Mouse (Mus musculus): ENCODE data around the gene Wars2. TPM values are rescaled to one million over a fixed set of nuclear protein-coding genes. Genes with fewer than 3 reads are reported as not detected.
A peak's percentile ranks its signal among the peaks of the same experiment; 100 is the strongest.

The Wars2 gene
- polyA plus RNA-seq (2012; rRNA removed), result 5.6 and 6.5 TPM in 2 replicates

GRCm38 (mm10) chr3:99140940-99141854 is at the start of gene Wars2:
Wars2 (plus strand) TSS chr3:99141068.
- DNase-seq (ENCODE audit: low spot score), result peak; percentile 86

- no peak for DNase-seq (ENCODE audit: low spot score)
Measured at GRCm38 (mm10) chr3:99096816-99097215, 44.1 kb upstream of the Wars2 start.

- no peak for DNase-seq (ENCODE audit: low spot score)
Measured at GRCm38 (mm10) chr3:99110353-99111213, 30.3 kb upstream of the Wars2 start.

- DNase-seq (ENCODE audit: low spot score), result no peak
Measured at GRCm38 (mm10) chr3:99111214-99111608, 29.7 kb upstream of the Wars2 start.

- no peak for DNase-seq (ENCODE audit: low spot score)
Measured at GRCm38 (mm10) chr3:99113266-99113837, 27.5 kb upstream of the Wars2 start.

- no peak for DNase-seq (ENCODE audit: low spot score)
Measured at GRCm38 (mm10) chr3:99120942-99121341, 19.9 kb upstream of the Wars2 start.

GRCm38 (mm10) chr3:99130521-99130920 is 10.3 kb upstream of the Wars2 start:
- no peak for DNase-seq (ENCODE audit: low spot score)

GRCm38 (mm10) chr3:99131973-99132372 is 8.9 kb upstream of the Wars2 start:
- no peak for DNase-seq (ENCODE audit: low spot score)

GRCm38 (mm10) chr3:99133913-99134312 is 7.0 kb upstream of the Wars2 start:
- no peak for DNase-seq (ENCODE audit: low spot score)

GRCm38 (mm10) chr3:99147886-99148285 is 7.0 kb downstream of the Wars2 start:
- no peak for DNase-seq (ENCODE audit: low spot score)

- no peak for DNase-seq (ENCODE audit: low spot score)
Measured at GRCm38 (mm10) chr3:99149035-99149434, 8.2 kb downstream of the Wars2 start.

- no peak for DNase-seq (ENCODE audit: low spot score)
Measured at GRCm38 (mm10) chr3:99156286-99156685, 15.4 kb downstream of the Wars2 start.

- no peak for DNase-seq (ENCODE audit: low spot score)
Measured at GRCm38 (mm10) chr3:99156987-99157386, 16.1 kb downstream of the Wars2 start.

GRCm38 (mm10) chr3:99157451-99158015 is 16.7 kb downstream of the Wars2 start:
- no peak for DNase-seq (ENCODE audit: low spot score)

GRCm38 (mm10) chr3:99160016-99160415 is 19.1 kb downstream of the Wars2 start:
- no peak for DNase-seq (ENCODE audit: low spot score)

- no peak for DNase-seq (ENCODE audit: low spot score)
Measured at GRCm38 (mm10) chr3:99162191-99162590, 21.3 kb downstream of the Wars2 start.

GRCm38 (mm10) chr3:99167734-99168133 is 26.9 kb downstream of the Wars2 start:
- DNase-seq (ENCODE audit: low spot score), result no peak

- no peak for DNase-seq (ENCODE audit: low spot score)
Measured at GRCm38 (mm10) chr3:99173178-99173577, 32.3 kb downstream of the Wars2 start.

- no peak for DNase-seq (ENCODE audit: low spot score)
Measured at GRCm38 (mm10) chr3:99174658-99175304, 33.9 kb downstream of the Wars2 start.

GRCm38 (mm10) chr3:99183355-99184016 is 42.6 kb downstream of the Wars2 start:
- DNase-seq (ENCODE audit: low spot score), result no peak

- DNase-seq (ENCODE audit: low spot score), result no peak
Measured at GRCm38 (mm10) chr3:99184373-99184772, 43.5 kb downstream of the Wars2 start.

All from urinary bladder, adult 2 months (tissue).